Mouse (Mus musculus) E14TG2a.4 (cell line): Measurements from ENCODE around the gene Them4.

Experiments
- CTCF ChIP-seq: conservative IDR thresholded peaks from 2 replicates; pipeline ENCODE4 v1.5.1; 2014; ENCODE audit warnings: low read length
- NANOG ChIP-seq: IDR thresholded peaks from 2 replicates; pipeline ENCODE4 v1.6.1; 2014; ENCODE audit warnings: borderline replicate concordance, low read length, mixed read lengths
- POU5F1 ChIP-seq: IDR thresholded peaks from 2 replicates; pipeline ENCODE4 v1.6.1; 2014; ENCODE audit warnings: low read length, borderline replicate concordance

DNA sequence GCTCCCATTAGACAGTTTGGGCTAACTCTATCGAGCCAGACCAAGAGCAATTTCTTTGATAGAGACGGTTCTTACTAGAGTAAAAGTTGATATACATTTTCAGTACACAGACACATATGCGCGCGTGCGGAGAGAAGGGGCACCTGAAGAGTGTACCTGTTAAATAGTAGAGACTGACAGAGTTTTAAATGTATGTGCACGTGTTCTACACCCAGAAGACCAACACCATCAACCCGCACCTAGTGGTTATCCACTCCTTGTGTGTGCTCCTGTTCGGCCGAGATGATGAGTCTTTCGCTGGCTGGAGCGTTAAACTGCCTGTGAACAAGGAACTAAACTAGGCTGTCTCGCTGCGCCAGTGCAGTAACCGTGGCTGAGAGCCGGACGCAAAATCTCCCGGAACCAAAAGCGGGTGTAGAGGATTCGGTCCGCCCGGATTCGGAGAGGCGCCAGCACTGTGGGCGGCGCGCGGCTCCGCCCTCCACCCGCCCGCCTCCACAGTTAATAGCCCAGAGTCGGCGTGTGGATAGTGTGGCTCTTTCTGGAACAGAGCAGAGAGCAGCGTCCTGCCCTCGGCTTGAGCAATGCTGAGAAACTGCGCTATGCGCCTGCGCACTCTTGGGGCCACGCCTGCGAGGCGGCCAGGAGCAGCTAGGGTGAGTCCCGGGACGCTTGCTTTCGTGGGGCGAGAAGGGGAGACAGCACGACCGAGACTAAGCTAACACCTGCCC, at the start of gene Them4:
- TF ChIP-seq CTCF = no peak
- TF ChIP-seq NANOG = no peak
- no peak for TF ChIP-seq POU5F1
